Mouse (Mus musculus) macrophage (primary cell): ENCODE results near the gene Satb2. TPM values are rescaled to one million over a fixed set of nuclear protein-coding genes. Genes with fewer than 3 reads are reported as not detected.

Experiments used
- H3K27ac ChIP-seq: fragments of 350-480 bp; formaldehyde crosslinking; 2 replicates; pipeline ENCODE4 v1.9.0; 2021
- H3K36me3 ChIP-seq: fragments of 350-480 bp; formaldehyde crosslinking; 2 replicates; pipeline ENCODE4 v1.9.0; 2021; ENCODE audit errors: inconsistent target
- H3K4me3 ChIP-seq: fragments of 350-480 bp; formaldehyde crosslinking; 2 replicates; pipeline ENCODE4 v1.9.0; 2021; ENCODE audit errors: inconsistent target
- H3K79me2 ChIP-seq: fragments of 350-480 bp; formaldehyde crosslinking; 2 replicates; pipeline ENCODE4 v1.9.0; 2021; ENCODE audit errors: inconsistent target
- WGBS: methylation state at CpG from one replicate; pipeline ENCODE4 v1.1.7; 2026; ENCODE audit warnings: inconsistent platforms; ENCODE audit not compliant: missing documents; 5-methylcytosine and 5-hydroxymethylcytosine counted together
- polyA plus RNA-seq: library from polyadenylated mRNA; stranded (reverse); fragments of 250-400 nt; gene quantifications from 3 replicates; pipeline ENCODE4 v1.2.4, GENCODE M21; 2018; ENCODE audit warnings: inconsistent platforms

The Satb2 gene
- polyA plus RNA-seq, 1 experiment from 2014 or later, result 0.72 TPM

GRCm38 (mm10) chr1:56965879-56966579 is 12.4 kb downstream of the Satb2 start:
- Histone ChIP-seq H3K79me2 (no peaks in the 10 kb centered on the region), H3K27ac (no peak overlapping the region), H3K4me3 (no peak overlapping the region), H3K36me3 (no peaks in the 10 kb centered on the region)
- WGBS, result 91% methylated on average over 3 of the region's 3 CpGs

GRCm38 (mm10) chr1:56964493-56964892 is 14.0 kb downstream of the Satb2 start:
- H3K4me3 ChIP-seq, result no peak overlapping the region
- H3K27ac ChIP-seq, result no peak overlapping the region
- H3K79me2 ChIP-seq, result no peaks in the 10 kb centered on the region
- no peaks in the 10 kb centered on the region for H3K36me3 ChIP-seq
- WGBS, result 94% methylated on average over 7 of the region's 7 CpGs

- WGBS, result 18% methylated on average over 4 of the region's 4 CpGs
- no peak overlapping the region for H3K4me3 ChIP-seq
- H3K79me2 ChIP-seq, result no peaks in the 10 kb centered on the region
- no peaks in the 10 kb centered on the region for H3K36me3 ChIP-seq
- no peak overlapping the region for H3K27ac ChIP-seq
These were observed 15.2 kb downstream of the Satb2 start for GRCm38 (mm10) chr1:56963291-56963690.

GRCm38 (mm10) chr1:56958996-56959395 is 19.5 kb downstream of the Satb2 start:
- no peak overlapping the region for H3K27ac ChIP-seq
- no peaks in the 10 kb centered on the region for H3K36me3 ChIP-seq
- no peak overlapping the region for H3K4me3 ChIP-seq
- no peaks in the 10 kb centered on the region for H3K79me2 ChIP-seq
- WGBS, result 92% methylated on average over 5 of the region's 5 CpGs

- Histone ChIP-seq H3K79me2 (no peaks in the 10 kb centered on the region), H3K27ac (no peak overlapping the region), H3K36me3 (no peaks in the 10 kb centered on the region), H3K4me3 (no peak overlapping the region)
- WGBS, result 85% methylated on average over 7 of the region's 7 CpGs
These were observed 20.5 kb downstream of the Satb2 start for GRCm38 (mm10) chr1:56957942-56958341.

GRCm38 (mm10) chr1:56956811-56957210 is 21.6 kb downstream of the Satb2 start:
- Histone ChIP-seq H3K27ac (no peak overlapping the region), H3K4me3 (no peak overlapping the region), H3K79me2 (no peaks in the 10 kb centered on the region), H3K36me3 (no peaks in the 10 kb centered on the region)
- 83% methylated on average over 2 of the region's 2 CpGs for WGBS

GRCm38 (mm10) chr1:56955739-56956085 is 22.7 kb downstream of the Satb2 start:
- 65% methylated on average over 12 of the region's 12 CpGs for WGBS
- H3K27ac ChIP-seq, result no peak overlapping the region
- no peaks in the 10 kb centered on the region for H3K36me3 ChIP-seq
- no peaks in the 10 kb centered on the region for H3K79me2 ChIP-seq
- H3K4me3 ChIP-seq, result no peak overlapping the region

GRCm38 (mm10) chr1:56955055-56955738 is 23.3 kb downstream of the Satb2 start:
- no peak overlapping the region for H3K4me3 ChIP-seq
- H3K79me2 ChIP-seq, result no peaks in the 10 kb centered on the region
- no peaks in the 10 kb centered on the region for H3K36me3 ChIP-seq
- WGBS, result 47% methylated on average over 13 of the region's 14 CpGs
- H3K27ac ChIP-seq, result no peak overlapping the region

GRCm38 (mm10) chr1:56953538-56953937 is 24.9 kb downstream of the Satb2 start:
- Histone ChIP-seq H3K79me2 (no peaks in the 10 kb centered on the region), H3K27ac (no peak overlapping the region), H3K36me3 (no peaks in the 10 kb centered on the region), H3K4me3 (no peak overlapping the region)
- 97% methylated on average over 2 of the region's 2 CpGs for WGBS

- WGBS, result 83% methylated on average over 4 of the region's 4 CpGs
- H3K27ac ChIP-seq, result no peak overlapping the region
- no peaks in the 10 kb centered on the region for H3K36me3 ChIP-seq
These were observed 26.5 kb downstream of the Satb2 start for GRCm38 (mm10) chr1:56951980-56952379.

GRCm38 (mm10) chr1:56951525-56951924 is 26.9 kb downstream of the Satb2 start:
- Histone ChIP-seq H3K36me3 (no peaks in the 10 kb centered on the region), H3K79me2 (no peaks in the 10 kb centered on the region), H3K4me3 (no peak overlapping the region), H3K27ac (no peak overlapping the region)
- 90% methylated on average over 6 of the region's 6 CpGs for WGBS

More at GRCm38 (mm10) chr1:56951980-56952379, 26.5 kb downstream of the Satb2 start:
- H3K4me3 ChIP-seq, result no peak overlapping the region
- no peaks in the 10 kb centered on the region for H3K79me2 ChIP-seq

- H3K27ac ChIP-seq, result no peak overlapping the region
- H3K4me3 ChIP-seq, result no peak overlapping the region
- H3K36me3 ChIP-seq, result no peaks in the 10 kb centered on the region
- no peaks in the 10 kb centered on the region for H3K79me2 ChIP-seq
- 87% methylated on average over 4 of the region's 4 CpGs for WGBS
These were observed 39.0 kb downstream of the Satb2 start for GRCm38 (mm10) chr1:56939432-56939831.

- WGBS, result 80% methylated on average over 1 of the region's 3 CpGs
- Histone ChIP-seq H3K36me3 (no peaks in the 10 kb centered on the region), H3K4me3 (no peak overlapping the region), H3K79me2 (no peaks in the 10 kb centered on the region), H3K27ac (no peak overlapping the region)
These were observed 40.0 kb downstream of the Satb2 start for GRCm38 (mm10) chr1:56938432-56938831.

GRCm38 (mm10) chr1:56936554-56936953 is 41.9 kb downstream of the Satb2 start:
- H3K36me3 ChIP-seq, result no peaks in the 10 kb centered on the region
- 71% methylated on average over 1 of the region's 3 CpGs for WGBS
- H3K27ac ChIP-seq, result no peak overlapping the region
- H3K79me2 ChIP-seq, result no peaks in the 10 kb centered on the region
- H3K4me3 ChIP-seq, result no peak overlapping the region

- WGBS, result 93% methylated on average over 9 of the region's 9 CpGs
- no peak overlapping the region for H3K27ac ChIP-seq
These were observed 44.6 kb downstream of the Satb2 start for GRCm38 (mm10) chr1:56933821-56934220.

More at GRCm38 (mm10) chr1:56933821-56934220, 44.6 kb downstream of the Satb2 start:
- Histone ChIP-seq H3K36me3 (no peaks in the 10 kb centered on the region), H3K79me2 (no peaks in the 10 kb centered on the region), H3K4me3 (no peak overlapping the region)
